Mouse (Mus musculus) cerebellum, adult 2 months (tissue): ENCODE results near the gene Esp8.

Source experiments
- CTCF ChIP-seq: fragments of 200-500 bp; IDR thresholded peaks from 2 replicates; pipeline ENCODE4 v1.5.1; 2011; ENCODE audit warnings: low read depth, mild to moderate bottlenecking, control low read depth, low read length, moderate library complexity, borderline replicate concordance; ENCODE audit not compliant: insufficient read depth
- POLR2A ChIP-seq: fragments of 200-500 bp; IDR thresholded peaks from 2 replicates; pipeline ENCODE4 v1.6.1; 2011; ENCODE audit warnings: low read length, control low read depth, borderline replicate concordance; ENCODE audit not compliant: insufficient read depth

DNA sequence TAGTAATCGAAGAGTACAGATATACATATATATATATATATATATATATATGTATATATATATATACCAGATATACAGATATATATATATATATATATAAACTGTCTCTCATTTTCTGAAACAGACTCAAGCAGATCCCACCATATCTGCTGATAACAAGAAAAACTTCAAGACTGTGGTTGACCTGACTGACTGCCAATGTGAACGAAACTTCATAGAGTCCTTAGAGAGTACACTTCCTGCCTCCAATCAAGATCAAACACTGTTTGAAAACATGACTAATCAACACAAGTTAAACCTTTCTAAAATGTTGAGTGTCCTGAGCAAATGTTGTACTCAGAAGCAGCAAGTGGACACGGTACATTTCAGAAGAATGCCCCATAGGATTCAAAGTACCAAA, 10.0 kb downstream of the Esp8 start:
- no peak for TF ChIP-seq CTCF
- no peak for TF ChIP-seq POLR2A
